In genomic region chr7:35555224-35556204, GRCm38 (mm10) we compare ENCODE assay signal across 8 mouse cellular contexts. TPM values are rescaled to one million over a fixed set of nuclear protein-coding genes. Genes with fewer than 3 reads are reported as not detected.
DNase-seq lines count a peak whose midpoint lies in the region; ATAC-seq and TF ChIP-seq lines count a peak whose summit lies in the region.

No protein-coding gene starts in this region.

- H3K9me3 ChIP-seq in G1E (replicated peaks) = no peaks in the 10 kb centered on the region
- no peaks in the 10 kb centered on the region for H3K9me3 ChIP-seq in forebrain, postnatal 0 days (ENCODE audit: low read length)
- no peaks in the 10 kb centered on the region for H3K9me3 ChIP-seq in lung, embryonic 16.5 days (ENCODE audit: control insufficient read depth, low read length)

- peak overlapping the region; percentile 89 for H3K27ac ChIP-seq in forebrain, postnatal 0 days (ENCODE audit: low read depth, low read length)
- peak overlapping the region; percentile 97 for H3K27ac ChIP-seq in lung, embryonic 16.5 days (ENCODE audit: low read length)

- 2% methylated on average over 91 of the region's 93 CpGs for WGBS in forebrain, postnatal 0 days
- under 1% methylated on average over 73 of the region's 93 CpGs for WGBS in lung, embryonic 16.5 days

- ATAC-seq in G1E (ENCODE audit: extremely low read depth, insufficient number of reproducible peaks, low FRiP score, poor library complexity, severe bottlenecking) = peak; percentile 51
- ATAC-seq in forebrain, postnatal 0 days = peak; percentile 95
- peak; percentile 52 to 69 for ATAC-seq in hematopoietic stem cell, adult 5-6 weeks (replicated peaks in 1 of 2; ENCODE audit: insufficient read depth in 1 of 2, low FRiP score in 2 of 2, low TSS enrichment in 1 of 2, low read depth in 1 of 2, poor library complexity in 2 of 2, severe bottlenecking in 2 of 2)
- ATAC-seq in lung, embryonic 16.5 days (ENCODE audit: low read depth) = peak; percentile 94

- H3K36me3 ChIP-seq in G1E (replicated peaks) = peaks cover 27% of the 10 kb centered on the region
- H3K36me3 ChIP-seq in forebrain, postnatal 0 days (ENCODE audit: insufficient read depth) = peaks cover 4% of the 10 kb centered on the region
- H3K36me3 ChIP-seq in lung, embryonic 16.5 days (ENCODE audit: control insufficient read depth, insufficient read depth, low read length) = peaks cover under 1% of the 10 kb centered on the region; the same call in 1 of the 2 replicates

- H3K9ac ChIP-seq in forebrain, postnatal 0 days = peak overlapping the region; percentile 83
- H3K9ac ChIP-seq in lung, embryonic 16.5 days (ENCODE audit: low read length) = peak overlapping the region; percentile 95

- peaks cover 72% of the 10 kb centered on the region for H3K4me1 ChIP-seq in G1E (ENCODE audit: insufficient read depth, low read depth, low read length)
- H3K4me1 ChIP-seq in forebrain, postnatal 0 days (ENCODE audit: insufficient read depth) = peaks cover 5% of the 10 kb centered on the region; the same call in 1 of the 2 replicates
- H3K4me1 ChIP-seq in lung, embryonic 16.5 days (replicated peaks; ENCODE audit: control insufficient read depth, insufficient read depth, low read length) = peaks cover 4% of the 10 kb centered on the region; the same call in 1 of the 2 replicates

- no peaks in the 10 kb centered on the region for H3K27me3 ChIP-seq in G1E (ENCODE audit: insufficient read depth, low read length)
- H3K27me3 ChIP-seq in forebrain, postnatal 0 days (ENCODE audit: insufficient read depth, low read length) = no peaks in the 10 kb centered on the region
- no peaks in the 10 kb centered on the region for H3K27me3 ChIP-seq in lung, embryonic 16.5 days (ENCODE audit: control insufficient read depth, insufficient read depth, low read depth, low read length)

- TF ChIP-seq CTCF in G1E (IDR thresholded peaks at IDR 0.05; ENCODE audit: low read depth, low read length) = no peak
- no peak for TF ChIP-seq CTCF in forebrain, postnatal 0 days (IDR thresholded peaks at IDR 0.05; ENCODE audit: low read depth)

- peak overlapping the region; percentile 87 for H3K4me3 ChIP-seq in G1E (ENCODE audit: low read depth, low read length)
- H3K4me3 ChIP-seq in forebrain, postnatal 0 days (ENCODE audit: low read depth, low read length) = peak overlapping the region; percentile 59
- peak overlapping the region; percentile 83 for H3K4me3 ChIP-seq in lung, embryonic 16.5 days (ENCODE audit: low read length)

- peak; percentile 87 for DNase-seq in G1E (ENCODE audit: low spot score)
- peak; percentile 81 to 88 for DNase-seq in cerebellum, adult 18-20 months
- DNase-seq in forebrain, postnatal 0 days = peak; percentile 95
- peak; percentile 54 for DNase-seq in layer of hippocampus, adult 9-10 months (ENCODE audit: low spot score)
- DNase-seq in ovary, postnatal 10 days (ENCODE audit: low spot score) = peak; percentile 80
- peak; percentile 78 to 80 for DNase-seq in thymus, postnatal 10 days (ENCODE audit: low spot score in 2 of 2)

- peak overlapping the region; percentile 95 for H3K4me2 ChIP-seq in forebrain, postnatal 0 days (ENCODE audit: low read depth)
- peak overlapping the region; percentile 99 for H3K4me2 ChIP-seq in lung, embryonic 16.5 days (ENCODE audit: low read depth, low read length)

RNA-seq across cellular contexts. Expression of gene Nudt19, which starts 0.6 kb away (rescaled TPM):
- 122 and 136 TPM in 2 replicates for total RNA-seq in G1E (2014; fragmentation: Nextera tagmentation)
- total RNA-seq in G1E (2017) = 79.1 and 85.6 TPM in 2 replicates
- polyA plus RNA-seq in G1E (2012) = 30.1 and 31.9 TPM in 2 replicates
- 62.5 and 109 TPM in 2 replicates for total RNA-seq in forebrain, postnatal 0 days (2014; rRNA removed)
- 148 and 172 TPM in 2 replicates for polyA plus RNA-seq in forebrain, postnatal 0 days (2015; fragmentation: Nextera tagmentation; extraction: Ambion mirVana)
- 49.6 and 52.3 TPM in 2 replicates for total RNA-seq in hematopoietic stem cell, adult 5-6 weeks (2017)
- 41.6 and 42.1 TPM in 2 replicates for polyA plus RNA-seq in lung, embryonic 16.5 days (2015; fragmentation: Nextera tagmentation; extraction: Ambion mirVana)

RNA-seq across cellular contexts. Expression of gene Tdrd12, which starts 18.0 kb away (rescaled TPM):
- 0.23 TPM in 1 of 2 replicates, not detected in the other for total RNA-seq in G1E (2014; fragmentation: Nextera tagmentation)
- not detected in 2 replicates for total RNA-seq in G1E (2017)
- not detected in 2 replicates for polyA plus RNA-seq in G1E (2012)
- 0.38 and 0.52 TPM in 2 replicates for total RNA-seq in forebrain, postnatal 0 days (2014; rRNA removed)
- 0.30 and 0.65 TPM in 2 replicates for polyA plus RNA-seq in forebrain, postnatal 0 days (2015; fragmentation: Nextera tagmentation; extraction: Ambion mirVana)
- total RNA-seq in hematopoietic stem cell, adult 5-6 weeks (2017) = not detected in 2 replicates
- 0.15 and 0.33 TPM in 2 replicates for polyA plus RNA-seq in lung, embryonic 16.5 days (2015; fragmentation: Nextera tagmentation; extraction: Ambion mirVana)

RNA-seq across cellular contexts. Expression of gene Rgs9bp, which starts 29.9 kb away (rescaled TPM):
- total RNA-seq in G1E (2014; fragmentation: Nextera tagmentation) (6.4 and 6.9 TPM in 2 replicates), G1E (2017) (14.6 and 16.3 TPM in 2 replicates)
- polyA plus RNA-seq in G1E (2012) = 0.54 and 0.59 TPM in 2 replicates
- 0.38 and 0.69 TPM in 2 replicates for total RNA-seq in forebrain, postnatal 0 days (2014; rRNA removed)
- polyA plus RNA-seq in forebrain, postnatal 0 days (2015; fragmentation: Nextera tagmentation; extraction: Ambion mirVana) = 0.07 and 0.09 TPM in 2 replicates
- total RNA-seq in hematopoietic stem cell, adult 5-6 weeks (2017) = 0.19 and 0.84 TPM in 2 replicates
- polyA plus RNA-seq in lung, embryonic 16.5 days (2015; fragmentation: Nextera tagmentation; extraction: Ambion mirVana) = 0.06 and 0.13 TPM in 2 replicates

RNA-seq across cellular contexts. Expression of gene Ankrd27, which starts 30.5 kb away (rescaled TPM):
- total RNA-seq in G1E (2014; fragmentation: Nextera tagmentation) = 130 and 163 TPM in 2 replicates
- total RNA-seq in G1E (2017) = 247 and 248 TPM in 2 replicates
- polyA plus RNA-seq in G1E (2012) = 165 and 202 TPM in 2 replicates
- total RNA-seq in forebrain, postnatal 0 days (2014; rRNA removed) = 23.6 and 25.5 TPM in 2 replicates
- 12.9 and 13.9 TPM in 2 replicates for polyA plus RNA-seq in forebrain, postnatal 0 days (2015; fragmentation: Nextera tagmentation; extraction: Ambion mirVana)
- 37.3 and 42.2 TPM in 2 replicates for total RNA-seq in hematopoietic stem cell, adult 5-6 weeks (2017)
- polyA plus RNA-seq in lung, embryonic 16.5 days (2015; fragmentation: Nextera tagmentation; extraction: Ambion mirVana) = 36.2 and 36.3 TPM in 2 replicates

Comparison
In these comparisons a context has a peak if more than half of its experiments do, and no peak if none do; other contexts are left out.
1. Peak in every context shown above with its lines: DNase-seq, ATAC-seq, H3K4me3 ChIP-seq and H3K27ac ChIP-seq.